ENCODE assay signal across 15 mouse cellular contexts in the genomic region with DNA sequence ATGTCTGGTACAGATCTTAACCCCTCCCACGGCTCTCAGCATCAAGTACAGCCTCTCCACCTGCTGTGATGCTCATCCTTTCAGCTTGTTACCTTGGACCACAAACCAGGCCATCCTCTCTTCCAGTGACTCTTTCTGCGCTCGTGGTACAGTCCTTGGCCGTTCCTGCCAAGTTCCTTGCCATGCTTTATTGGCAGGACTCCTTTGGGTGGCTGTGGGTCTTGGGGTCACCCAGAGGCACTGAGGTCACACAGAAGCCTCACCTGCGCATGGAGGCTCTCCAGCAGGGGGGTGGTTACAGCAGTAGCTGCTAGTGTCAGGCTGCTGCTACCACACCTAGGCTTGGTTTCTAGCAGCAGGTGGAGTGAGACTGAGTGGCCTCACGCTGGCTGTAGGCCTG.
A peak's percentile ranks its signal among the peaks of the same experiment; 100 is the strongest.
DNase-seq lines count a peak whose midpoint lies in the region.
"Had no signal": no experiment of that assay in that cellular context is flagged by ENCODE, and none has a peak within 500 bp of the region (broad histone marks: within the 10 kb centered on the region; RNA-seq: fewer than 3 reads in every experiment).

No protein-coding gene starts in this region.

- DNase-seq in cerebellum, adult 18-20 months: peak; percentile 49 to 50
- no peak for DNase-seq in cerebellum, adult 11 months
- DNase-seq in brain, adult 2 months (ENCODE audit: low read depth, low spot score): peak; percentile 47
- DNase-seq in cerebellum, adult 9-10 months: peak; percentile 75
- DNase-seq in cerebellum, postnatal 14 days: peak; percentile 31 to 45
- no peak for DNase-seq in urinary bladder, postnatal 14 days (ENCODE audit: low spot score)
- no peak for DNase-seq in neural tube, embryonic 10.5 days (ENCODE audit: extremely low spot score, low spot score)
- DNase-seq: adrenal gland, adult 2 months; adrenal gland, postnatal 14 days; gastrocnemius, postnatal 10 days; gastrocnemius, postnatal 36 days; heart, postnatal 14 days; heart, postnatal 4 days; kidney, adult 18-20 months; kidney, adult 9 months had no signal

Comparison
In these comparisons a context has a peak if more than half of its experiments do, and no peak if none do; other contexts are left out.
1. DNase-seq: peak in cerebellum, adult 18-20 months (2 of 2), brain, adult 2 months (single experiment), cerebellum, adult 9-10 months (single experiment) and cerebellum, postnatal 14 days (2 of 2); none in cerebellum, adult 11 months (single experiment), urinary bladder, postnatal 14 days (single experiment) and neural tube, embryonic 10.5 days (single experiment).